Mouse (Mus musculus): ENCODE data around the gene Lars2. TPM values are rescaled to one million over a fixed set of nuclear protein-coding genes. Genes with fewer than 3 reads are reported as not detected.
"Not testable (repeated sequence)": the region's sequence is repeated elsewhere in the genome, so short reads cannot be mapped to it uniquely, and the experiment has no call there.

The Lars2 gene
- polyA plus RNA-seq, 1 experiment from 2014 or later: 547 TPM

- ATAC-seq (replicated peaks; ENCODE audit: extremely low read depth, insufficient read depth, low FRiP score): no peak
- WGBS: 78% methylated on average over 3 of the region's 3 CpGs
- H3K4me3 ChIP-seq (ENCODE audit: low read length): no peak overlapping the region
- no peak overlapping the region for H3K9ac ChIP-seq (ENCODE audit: low read length)
- no peaks in the 10 kb centered on the region for H3K27me3 ChIP-seq (ENCODE audit: control insufficient read depth, insufficient read depth, low read length)
- H3K9me3 ChIP-seq (replicated peaks; ENCODE audit: control insufficient read depth, low read length): no peaks in the 10 kb centered on the region
- no peak overlapping the region for H3K4me2 ChIP-seq (ENCODE audit: low read depth, low read length)
- H3K4me1 ChIP-seq (ENCODE audit: control insufficient read depth, insufficient read depth, low read length): peaks cover 2% of the 10 kb centered on the region; the same call in 1 of the 2 replicates
- H3K27ac ChIP-seq (ENCODE audit: low read length): no peak overlapping the region
- peaks cover 16% of the 10 kb centered on the region for H3K36me3 ChIP-seq (ENCODE audit: control insufficient read depth, insufficient read depth)
These were observed 19.6 kb downstream of the Lars2 start for GRCm38 (mm10) chr9:123386347-123386746.

GRCm38 (mm10) chr9:123388087-123389007 is 21.6 kb downstream of the Lars2 start:
- ATAC-seq (replicated peaks; ENCODE audit: extremely low read depth, insufficient read depth, low FRiP score); H3K9ac ChIP-seq (ENCODE audit: low read length); H3K27me3 ChIP-seq (ENCODE audit: control insufficient read depth, insufficient read depth, low read length); H3K9me3 ChIP-seq (replicated peaks; ENCODE audit: control insufficient read depth, low read length); H3K4me2 ChIP-seq (ENCODE audit: low read depth, low read length); H3K4me3 ChIP-seq (ENCODE audit: low read length); H3K27ac ChIP-seq (ENCODE audit: low read length); H3K4me1 ChIP-seq (ENCODE audit: control insufficient read depth, insufficient read depth, low read length): not testable (repeated sequence)
- peaks cover 16% of the 10 kb centered on the region for H3K36me3 ChIP-seq (ENCODE audit: control insufficient read depth, insufficient read depth)
- WGBS: 93% methylated on average over 11 of the region's 21 CpGs

GRCm38 (mm10) chr9:123391140-123391849 is 24.6 kb downstream of the Lars2 start:
- Histone ChIP-seq H3K4me3 (ENCODE audit: low read length) (no peak overlapping the region), H3K4me2 (ENCODE audit: low read depth, low read length) (no peak overlapping the region), H3K27ac (ENCODE audit: low read length) (peak overlapping the region; percentile 39), H3K4me1 (ENCODE audit: control insufficient read depth, insufficient read depth, low read length) (peaks cover 7% of the 10 kb centered on the region), H3K36me3 (ENCODE audit: control insufficient read depth, insufficient read depth) (peaks cover 15% of the 10 kb centered on the region), H3K27me3 (ENCODE audit: control insufficient read depth, insufficient read depth, low read length) (no peaks in the 10 kb centered on the region), H3K9me3 (replicated peaks; ENCODE audit: control insufficient read depth, low read length) (no peaks in the 10 kb centered on the region), H3K9ac (ENCODE audit: low read length) (no peak overlapping the region)
- no peak for ATAC-seq (replicated peaks; ENCODE audit: extremely low read depth, insufficient read depth, low FRiP score)
- 62% methylated on average over 5 of the region's 5 CpGs for WGBS

GRCm38 (mm10) chr9:123394856-123395255 is 28.1 kb downstream of the Lars2 start:
- ATAC-seq (replicated peaks; ENCODE audit: extremely low read depth, insufficient read depth, low FRiP score): no peak
- no peak overlapping the region for H3K27ac ChIP-seq (ENCODE audit: low read length)
- no peak overlapping the region for H3K4me2 ChIP-seq (ENCODE audit: low read depth, low read length)
- H3K4me3 ChIP-seq (ENCODE audit: low read length): no peak overlapping the region
- WGBS: 59% methylated on average over 6 of the region's 6 CpGs
- peaks cover 7% of the 10 kb centered on the region for H3K4me1 ChIP-seq (ENCODE audit: control insufficient read depth, insufficient read depth, low read length)
- no peak overlapping the region for H3K9ac ChIP-seq (ENCODE audit: low read length)
- no peaks in the 10 kb centered on the region for H3K27me3 ChIP-seq (ENCODE audit: control insufficient read depth, insufficient read depth, low read length)
- H3K36me3 ChIP-seq (ENCODE audit: control insufficient read depth, insufficient read depth): peaks cover 5% of the 10 kb centered on the region
- H3K9me3 ChIP-seq (replicated peaks; ENCODE audit: control insufficient read depth, low read length): no peaks in the 10 kb centered on the region

- 75% methylated on average over 6 of the region's 6 CpGs for WGBS
- H3K9ac ChIP-seq (ENCODE audit: low read length): no peak overlapping the region
- no peaks in the 10 kb centered on the region for H3K9me3 ChIP-seq (replicated peaks; ENCODE audit: control insufficient read depth, low read length)
- no peaks in the 10 kb centered on the region for H3K27me3 ChIP-seq (ENCODE audit: control insufficient read depth, insufficient read depth, low read length)
- H3K4me3 ChIP-seq (ENCODE audit: low read length): no peak overlapping the region
- H3K36me3 ChIP-seq (ENCODE audit: control insufficient read depth, insufficient read depth): peaks cover 6% of the 10 kb centered on the region; the same call in 1 of the 2 replicates
- H3K4me1 ChIP-seq (ENCODE audit: control insufficient read depth, insufficient read depth, low read length): no peaks in the 10 kb centered on the region
- H3K27ac ChIP-seq (ENCODE audit: low read length): no peak overlapping the region
- ATAC-seq (replicated peaks; ENCODE audit: extremely low read depth, insufficient read depth, low FRiP score): no peak
- no peak overlapping the region for H3K4me2 ChIP-seq (ENCODE audit: low read depth, low read length)
These were observed 31.0 kb downstream of the Lars2 start for GRCm38 (mm10) chr9:123397701-123398100.

- H3K27ac ChIP-seq (ENCODE audit: low read length): no peak overlapping the region
These were observed 35.5 kb downstream of the Lars2 start for GRCm38 (mm10) chr9:123402215-123402614.

GRCm38 (mm10) chr9:123403031-123403430 is 36.3 kb downstream of the Lars2 start:
- Histone ChIP-seq H3K4me1 (ENCODE audit: control insufficient read depth, insufficient read depth, low read length) (peaks cover 2% of the 10 kb centered on the region; the same call in 1 of the 2 replicates), H3K4me3 (ENCODE audit: low read length) (no peak overlapping the region), H3K27ac (ENCODE audit: low read length) (no peak overlapping the region), H3K36me3 (ENCODE audit: control insufficient read depth, insufficient read depth) (0 out of 2 replicates have a peak, but pooled peaks cover 3% of the 10 kb centered on the region), H3K9me3 (replicated peaks; ENCODE audit: control insufficient read depth, low read length) (no peaks in the 10 kb centered on the region), H3K9ac (ENCODE audit: low read length) (no peak overlapping the region), H3K27me3 (ENCODE audit: control insufficient read depth, insufficient read depth, low read length) (no peaks in the 10 kb centered on the region), H3K4me2 (ENCODE audit: low read depth, low read length) (no peak overlapping the region)
- ATAC-seq (replicated peaks; ENCODE audit: extremely low read depth, insufficient read depth, low FRiP score): no peak
- 65% methylated on average over 3 of the region's 3 CpGs for WGBS

More at GRCm38 (mm10) chr9:123402215-123402614, 35.5 kb downstream of the Lars2 start:
- H3K9me3 ChIP-seq (replicated peaks; ENCODE audit: control insufficient read depth, low read length): no peaks in the 10 kb centered on the region
- no peaks in the 10 kb centered on the region for H3K27me3 ChIP-seq (ENCODE audit: control insufficient read depth, insufficient read depth, low read length)
- 79% methylated on average over 3 of the region's 3 CpGs for WGBS
- peaks cover 2% of the 10 kb centered on the region; the same call in 1 of the 2 replicates for H3K4me1 ChIP-seq (ENCODE audit: control insufficient read depth, insufficient read depth, low read length)
- no peak overlapping the region for H3K4me2 ChIP-seq (ENCODE audit: low read depth, low read length)
- ATAC-seq (replicated peaks; ENCODE audit: extremely low read depth, insufficient read depth, low FRiP score): no peak
- H3K4me3 ChIP-seq (ENCODE audit: low read length): no peak overlapping the region
- no peak overlapping the region for H3K9ac ChIP-seq (ENCODE audit: low read length)
- 0 out of 2 replicates have a peak, but pooled peaks cover 3% of the 10 kb centered on the region for H3K36me3 ChIP-seq (ENCODE audit: control insufficient read depth, insufficient read depth)

GRCm38 (mm10) chr9:123405231-123405630 is 38.5 kb downstream of the Lars2 start:
- Histone ChIP-seq H3K27ac (ENCODE audit: low read length) (no peak overlapping the region), H3K9me3 (replicated peaks; ENCODE audit: control insufficient read depth, low read length) (no peaks in the 10 kb centered on the region), H3K4me3 (ENCODE audit: low read length) (no peak overlapping the region), H3K4me1 (ENCODE audit: control insufficient read depth, insufficient read depth, low read length) (peaks cover 2% of the 10 kb centered on the region; the same call in 1 of the 2 replicates), H3K4me2 (ENCODE audit: low read depth, low read length) (no peak overlapping the region), H3K36me3 (ENCODE audit: control insufficient read depth, insufficient read depth) (no peaks in the 10 kb centered on the region), H3K27me3 (ENCODE audit: control insufficient read depth, insufficient read depth, low read length) (no peaks in the 10 kb centered on the region), H3K9ac (ENCODE audit: low read length) (no peak overlapping the region)
- WGBS: 64% methylated on average over 1 of the region's 1 CpGs
- ATAC-seq (replicated peaks; ENCODE audit: extremely low read depth, insufficient read depth, low FRiP score): no peak

- 77% methylated on average over 2 of the region's 2 CpGs for WGBS
- no peak for ATAC-seq (replicated peaks; ENCODE audit: extremely low read depth, insufficient read depth, low FRiP score)
- H3K4me3 ChIP-seq (ENCODE audit: low read length): no peak overlapping the region
- no peaks in the 10 kb centered on the region for H3K27me3 ChIP-seq (ENCODE audit: control insufficient read depth, insufficient read depth, low read length)
- H3K27ac ChIP-seq (ENCODE audit: low read length): no peak overlapping the region
- H3K9ac ChIP-seq (ENCODE audit: low read length): no peak overlapping the region
- no peaks in the 10 kb centered on the region for H3K9me3 ChIP-seq (replicated peaks; ENCODE audit: control insufficient read depth, low read length)
- no peaks in the 10 kb centered on the region for H3K4me1 ChIP-seq (ENCODE audit: control insufficient read depth, insufficient read depth, low read length)
- no peak overlapping the region for H3K4me2 ChIP-seq (ENCODE audit: low read depth, low read length)
- peaks cover 12% of the 10 kb centered on the region for H3K36me3 ChIP-seq (ENCODE audit: control insufficient read depth, insufficient read depth)
These were observed 42.0 kb downstream of the Lars2 start for GRCm38 (mm10) chr9:123408771-123409170.
